8 mouse cellular contexts compared by ENCODE assay signal in the genomic region with DNA sequence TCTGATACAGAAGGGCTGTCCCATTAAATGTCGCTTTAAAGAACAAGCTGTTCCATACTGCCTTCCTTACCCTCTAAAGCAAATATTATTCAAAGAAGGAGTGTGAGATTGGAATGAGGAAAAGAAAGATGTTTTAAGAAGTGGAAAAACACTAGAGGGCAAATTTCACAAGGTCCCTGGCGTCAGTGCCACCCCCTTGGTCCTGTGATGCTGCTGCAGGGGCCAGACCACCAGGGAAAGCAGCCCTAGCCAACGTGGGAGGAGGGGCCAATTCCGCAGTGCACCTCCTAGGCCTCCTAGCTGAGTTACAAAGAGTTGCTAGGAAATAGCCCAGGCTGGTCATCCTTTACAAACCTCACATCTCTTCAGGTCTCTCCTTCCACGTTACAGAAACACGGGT. TPM values are rescaled to one million over a fixed set of nuclear protein-coding genes. Genes with fewer than 3 reads are reported as not detected.
DNase-seq lines count a peak whose midpoint lies in the region; ATAC-seq and TF ChIP-seq lines count a peak whose summit lies in the region.

No protein-coding gene starts in this region.

- no peak for ATAC-seq in forebrain, embryonic 15.5 days (replicated peaks)
- no peak for ATAC-seq in midbrain, embryonic 15.5 days (replicated peaks)

- DNase-seq in heart, adult 2 months = peak in 1 of 2 experiments; percentile 31
- no peak for DNase-seq in heart, adult 11 months
- peak; percentile 48 for DNase-seq in NIH3T3 (ENCODE audit: low read depth)
- peak; percentile 49 to 75 for DNase-seq in kidney, postnatal 25 days
- no peak for DNase-seq in gastrocnemius, postnatal 14 days
- no peak for DNase-seq in adrenal gland, postnatal 4 days (ENCODE audit: low spot score in 2 of 2)

- peaks cover 5% of the 10 kb centered on the region for H3K4me1 ChIP-seq in heart, adult 2 months (ENCODE audit: control insufficient read depth, insufficient read depth, low read length)
- peaks cover 39% of the 10 kb centered on the region for H3K4me1 ChIP-seq in forebrain, embryonic 15.5 days
- H3K4me1 ChIP-seq in midbrain, embryonic 15.5 days = peaks cover 40% of the 10 kb centered on the region

- H3K9me3 ChIP-seq in forebrain, embryonic 15.5 days = no peaks in the 10 kb centered on the region
- no peaks in the 10 kb centered on the region for H3K9me3 ChIP-seq in midbrain, embryonic 15.5 days

- peak overlapping the region; percentile 94 for H3K27ac ChIP-seq in heart, adult 2 months
- no peak overlapping the region for H3K27ac ChIP-seq in forebrain, embryonic 15.5 days (replicated peaks)
- H3K27ac ChIP-seq in midbrain, embryonic 15.5 days = peak overlapping the region; percentile 96

- peak overlapping the region; percentile 87 for H3K4me2 ChIP-seq in forebrain, embryonic 15.5 days (replicated peaks)
- peak overlapping the region; percentile 64 for H3K4me2 ChIP-seq in midbrain, embryonic 15.5 days

- intact Hi-C loops in heart, adult 2 months (cut with DNase I) = loop anchor here (5.0 kb wide), 1 partner anchor 89 kb away; no protein-coding TSS in a partner anchor
- intact Hi-C loops in gastrocnemius, postnatal 14 days (cut with DNase I; ENCODE audit: low total_unique reads) = no loop called here

- no peaks in the 10 kb centered on the region; the same call in 1 of the 2 replicates for H3K27me3 ChIP-seq in heart, adult 2 months (ENCODE audit: control insufficient read depth, insufficient read depth, low read length)
- no peaks in the 10 kb centered on the region for H3K27me3 ChIP-seq in forebrain, embryonic 15.5 days
- no peaks in the 10 kb centered on the region for H3K27me3 ChIP-seq in midbrain, embryonic 15.5 days (replicated peaks)

- TF ChIP-seq EP300 in heart, adult 2 months (IDR thresholded peaks at IDR 0.05; ENCODE audit: insufficient read depth, low read depth, low read length) = no peak

- no peak for TF ChIP-seq POLR2A in heart, adult 2 months (IDR thresholded peaks at IDR 0.05; ENCODE audit: insufficient read depth, low read depth, low read length)

- no peaks in the 10 kb centered on the region; the same call in 1 of the 2 replicates for H3K79me2 ChIP-seq in heart, adult 2 months (replicated peaks; ENCODE audit: control insufficient read depth, insufficient read depth, low read length)

- peak overlapping the region; percentile 69 for H3K9ac ChIP-seq in heart, adult 2 months (ENCODE audit: low read depth, low read length)
- peak overlapping the region; percentile 83 for H3K9ac ChIP-seq in forebrain, embryonic 15.5 days (replicated peaks)
- peak overlapping the region; percentile 91 for H3K9ac ChIP-seq in midbrain, embryonic 15.5 days

- H3K4me3 ChIP-seq in heart, adult 2 months = peak overlapping the region; percentile 71
- peak overlapping the region; percentile 78 for H3K4me3 ChIP-seq in forebrain, embryonic 15.5 days
- H3K4me3 ChIP-seq in midbrain, embryonic 15.5 days = peak overlapping the region; percentile 82

- no peak for TF ChIP-seq CTCF in heart, adult 2 months (IDR thresholded peaks at IDR 0.05)

- peaks cover 20% of the 10 kb centered on the region for H3K36me3 ChIP-seq in heart, adult 2 months (ENCODE audit: control insufficient read depth, insufficient read depth, low read length)
- peaks cover 10% of the 10 kb centered on the region for H3K36me3 ChIP-seq in forebrain, embryonic 15.5 days
- H3K36me3 ChIP-seq in midbrain, embryonic 15.5 days (replicated peaks) = peaks cover 22% of the 10 kb centered on the region

- WGBS in heart, adult 2 months = 42% methylated on average over 6 of the region's 6 CpGs
- 26% methylated on average over 6 of the region's 6 CpGs for WGBS in forebrain, embryonic 15.5 days
- WGBS in midbrain, embryonic 15.5 days = 22% methylated on average over 6 of the region's 6 CpGs

RNA-seq across cellular contexts. Expression of gene Atp1b1, which starts 2.1 kb away (rescaled TPM):
- 100 to 1,000 TPM; 328 to 391 TPM for total RNA-seq in heart, adult 2 months (2021)
- 136 and 178 TPM in 2 replicates for polyA plus RNA-seq in heart, adult 2 months (2012; rRNA removed)
- 80.3 and 102 TPM in 2 replicates for polyA plus RNA-seq in forebrain, embryonic 15.5 days (2015; fragmentation: Nextera tagmentation; extraction: Ambion mirVana)
- 210 and 216 TPM in 2 replicates for polyA plus RNA-seq in midbrain, embryonic 15.5 days (2015; fragmentation: Nextera tagmentation; extraction: Ambion mirVana)
- total RNA-seq in gastrocnemius, postnatal 14 days (2021) = 100 to 1,000 TPM; 147 to 159 TPM
- total RNA-seq in adrenal gland, postnatal 4 days (2021) = 100 to 1,000 TPM; 101 to 236 TPM

Comparison
In these comparisons a context has a peak if more than half of its experiments do, and no peak if none do; other contexts are left out.
1. DNase-seq: peak in NIH3T3 (single experiment) and kidney, postnatal 25 days (2 of 2); none in heart, adult 11 months (single experiment), gastrocnemius, postnatal 14 days (single experiment) and adrenal gland, postnatal 4 days (0 of 2).
2. Peak in every context shown above with its lines, with median percentiles within 50 percentile points of each other: H3K4me3 ChIP-seq and H3K9ac ChIP-seq.